Mouse (Mus musculus) urinary bladder, postnatal 14 days (tissue): Measurements from ENCODE around the gene Aamp.
A peak's percentile ranks its signal among the peaks of the same experiment; 100 is the strongest.

Source experiments
- DNase-seq: peaks from one replicate; pipeline ENCODE4 v3.0.0; 2021; ENCODE audit warnings: low spot score

The Aamp gene

GRCm38 (mm10) chr1:74236590-74237317 lies 47.8 kb downstream of the Aamp start:
- DNase-seq, result peak; percentile 57

- peak; percentile 97 for DNase-seq
Observed at GRCm38 (mm10) chr1:74235938-74236589, 48.5 kb downstream of the Aamp start, which contains the start of gene Arpc2. TSS of gene Arpc2 (plus strand) at chr1:74236084.

GRCm38 (mm10) chr1:74230992-74231391 lies 53.5 kb downstream of the Aamp start:
- no peak for DNase-seq

- DNase-seq, result no peak
Observed at GRCm38 (mm10) chr1:74229942-74230341, 54.6 kb downstream of the Aamp start.
